Mouse (Mus musculus) E14TG2a.4 (cell line): Measurements from ENCODE around the gene Utf1.

ENCODE experiments used
- CTCF ChIP-seq: conservative IDR thresholded peaks from 2 replicates; pipeline ENCODE4 v1.5.1; 2014; ENCODE audit warnings: low read length
- POU5F1 ChIP-seq: IDR thresholded peaks from 2 replicates; pipeline ENCODE4 v1.6.1; 2014; ENCODE audit warnings: low read length, borderline replicate concordance

GRCm38 (mm10) chr7:139930732-139931131, 12.9 kb upstream of the Utf1 start:
- TF ChIP-seq CTCF = peak; percentile 91
- no peak for TF ChIP-seq POU5F1
